ENCODE assay signal across 8 mouse cellular contexts in genomic region chr17:44613716-44614715, GRCm38 (mm10).
DNase-seq lines count a peak whose midpoint lies in the region; ATAC-seq and TF ChIP-seq lines count a peak whose summit lies in the region.

No protein-coding gene starts in this region.

- ATAC-seq in heart, embryonic 12.5 days (ENCODE audit: insufficient number of reproducible peaks, low FRiP score) = no peak
- ATAC-seq in hindbrain, embryonic 12.5 days (ENCODE audit: low FRiP score) = peak; percentile 61

- no peaks in the 10 kb centered on the region for H3K79me2 ChIP-seq in macrophage (ENCODE audit: inconsistent target)

- H3K36me3 ChIP-seq in heart, embryonic 12.5 days = no peaks in the 10 kb centered on the region
- H3K36me3 ChIP-seq in hindbrain, embryonic 12.5 days = no peaks in the 10 kb centered on the region
- no peaks in the 10 kb centered on the region for H3K36me3 ChIP-seq in macrophage (ENCODE audit: inconsistent target)
- H3K36me3 ChIP-seq in small intestine, adult 2 months (ENCODE audit: control insufficient read depth, insufficient read depth, low read length) = no peaks in the 10 kb centered on the region

- 0 out of 2 replicates have a peak, but pooled peaks cover 10% of the 10 kb centered on the region for H3K27me3 ChIP-seq in heart, embryonic 12.5 days (replicated peaks)
- peaks cover 5% of the 10 kb centered on the region; the same call in 1 of the 2 replicates for H3K27me3 ChIP-seq in hindbrain, embryonic 12.5 days
- no peaks in the 10 kb centered on the region for H3K27me3 ChIP-seq in small intestine, adult 2 months (ENCODE audit: control insufficient read depth, insufficient read depth, low read length)

- peaks cover 4% of the 10 kb centered on the region; the same call in 1 of the 2 replicates for H3K4me1 ChIP-seq in heart, embryonic 12.5 days (replicated peaks)
- peaks cover 10% of the 10 kb centered on the region for H3K4me1 ChIP-seq in hindbrain, embryonic 12.5 days
- H3K4me1 ChIP-seq in small intestine, adult 2 months (ENCODE audit: control insufficient read depth, insufficient read depth, insufficient read length, low read length) = no peaks in the 10 kb centered on the region; the same call in 1 of the 2 replicates

- H3K9me3 ChIP-seq in heart, embryonic 12.5 days (replicated peaks) = no peaks in the 10 kb centered on the region
- no peaks in the 10 kb centered on the region for H3K9me3 ChIP-seq in hindbrain, embryonic 12.5 days (replicated peaks)

- H3K4me3 ChIP-seq in heart, embryonic 12.5 days = no peak overlapping the region
- no peak overlapping the region for H3K4me3 ChIP-seq in hindbrain, embryonic 12.5 days
- no peak overlapping the region for H3K4me3 ChIP-seq in macrophage (ENCODE audit: inconsistent target)
- H3K4me3 ChIP-seq in small intestine, adult 2 months (ENCODE audit: low read depth, low read length) = 0 out of 2 replicates have a peak overlapping the region, but pooled peaks have one; percentile 16

- no peak overlapping the region for H3K27ac ChIP-seq in heart, embryonic 12.5 days (ENCODE audit: poor library complexity, severe bottlenecking)
- no peak overlapping the region for H3K27ac ChIP-seq in hindbrain, embryonic 12.5 days
- H3K27ac ChIP-seq in macrophage = 0 out of 2 replicates have a peak overlapping the region, but pooled peaks have one; percentile 21
- peak overlapping the region; percentile 71 for H3K27ac ChIP-seq in small intestine, adult 2 months (ENCODE audit: insufficient read depth, low read depth, low read length)

- H3K4me2 ChIP-seq in heart, embryonic 12.5 days = no peak overlapping the region
- H3K4me2 ChIP-seq in hindbrain, embryonic 12.5 days (replicated peaks) = no peak overlapping the region

- peak; percentile 23 to 51 for DNase-seq in heart, adult 18-20 months
- peak; percentile 82 to 87 for DNase-seq in cerebellum, postnatal 36 days
- DNase-seq in layer of hippocampus, postnatal 25 days (ENCODE audit: extremely low spot score in 1 of 2, low spot score in 1 of 2) = peak; percentile 50 to 52
- DNase-seq in testis, postnatal 14 days (ENCODE audit: low spot score) = no peak

- no peak for TF ChIP-seq POLR2A in small intestine, adult 2 months (IDR thresholded peaks at IDR 0.05; ENCODE audit: low read depth, low read length)

- 73% methylated on average over 26 of the region's 26 CpGs for WGBS in heart, embryonic 12.5 days
- 60% methylated on average over 26 of the region's 26 CpGs for WGBS in hindbrain, embryonic 12.5 days
- 6% methylated on average over 25 of the region's 26 CpGs for WGBS in macrophage (ENCODE audit: missing documents)
- WGBS in small intestine, adult 2 months = 65% methylated on average over 26 of the region's 26 CpGs

- H3K9ac ChIP-seq in heart, embryonic 12.5 days = no peak overlapping the region
- no peak overlapping the region for H3K9ac ChIP-seq in hindbrain, embryonic 12.5 days

- no peak for TF ChIP-seq CTCF in small intestine, adult 2 months (IDR thresholded peaks at IDR 0.05; ENCODE audit: extremely low read depth, insufficient read length, insufficient replicate concordance, low read depth, low read length)

Comparison
In these comparisons a context has a peak if more than half of its experiments do, and no peak if none do; other contexts are left out.
1. H3K27ac ChIP-seq: peak in macrophage (single experiment) and small intestine, adult 2 months (single experiment); none in heart, embryonic 12.5 days (single experiment) and hindbrain, embryonic 12.5 days (single experiment).